Mouse (Mus musculus): ENCODE measurements around the gene Prkrip1.

Prkrip1 gene

GRCm38 (mm10) chr5:136198474-136199391 lies at the start of gene Prkrip1:
Gene Prkrip1, minus strand, starts transcription at chr5:136198963.
- ATAC-seq (ENCODE audit: low TSS enrichment) = peak; percentile 91

GRCm38 (mm10) chr5:136248441-136248840 lies 49.7 kb upstream of the Prkrip1 start:
- no peak for ATAC-seq (ENCODE audit: low TSS enrichment)

DNA sequence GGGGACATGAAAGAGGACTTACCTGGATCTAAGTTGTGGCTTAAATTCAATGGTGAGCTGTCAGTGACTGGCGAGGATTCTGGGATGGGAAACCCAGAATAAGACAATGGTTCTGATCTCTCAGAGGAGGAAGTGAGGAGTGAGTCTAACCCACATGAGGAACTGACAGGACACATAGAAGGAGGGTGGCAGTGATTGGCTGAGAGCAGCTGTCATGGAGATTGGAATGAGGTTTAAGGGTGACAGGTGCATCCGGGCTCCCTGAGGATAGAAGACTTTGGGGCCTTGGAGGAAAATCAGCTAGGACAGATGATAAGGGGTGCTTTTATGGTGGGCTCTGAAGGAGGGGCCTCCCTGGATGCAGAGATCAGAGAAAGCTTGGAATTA lies 47.7 kb upstream of the Prkrip1 start, which contains the start of gene Sh2b2:
Gene Sh2b2, minus strand, starts transcription at position 105 of the 387 bp plus-strand sequence.
- no peak for ATAC-seq (ENCODE audit: low TSS enrichment)

DNA sequence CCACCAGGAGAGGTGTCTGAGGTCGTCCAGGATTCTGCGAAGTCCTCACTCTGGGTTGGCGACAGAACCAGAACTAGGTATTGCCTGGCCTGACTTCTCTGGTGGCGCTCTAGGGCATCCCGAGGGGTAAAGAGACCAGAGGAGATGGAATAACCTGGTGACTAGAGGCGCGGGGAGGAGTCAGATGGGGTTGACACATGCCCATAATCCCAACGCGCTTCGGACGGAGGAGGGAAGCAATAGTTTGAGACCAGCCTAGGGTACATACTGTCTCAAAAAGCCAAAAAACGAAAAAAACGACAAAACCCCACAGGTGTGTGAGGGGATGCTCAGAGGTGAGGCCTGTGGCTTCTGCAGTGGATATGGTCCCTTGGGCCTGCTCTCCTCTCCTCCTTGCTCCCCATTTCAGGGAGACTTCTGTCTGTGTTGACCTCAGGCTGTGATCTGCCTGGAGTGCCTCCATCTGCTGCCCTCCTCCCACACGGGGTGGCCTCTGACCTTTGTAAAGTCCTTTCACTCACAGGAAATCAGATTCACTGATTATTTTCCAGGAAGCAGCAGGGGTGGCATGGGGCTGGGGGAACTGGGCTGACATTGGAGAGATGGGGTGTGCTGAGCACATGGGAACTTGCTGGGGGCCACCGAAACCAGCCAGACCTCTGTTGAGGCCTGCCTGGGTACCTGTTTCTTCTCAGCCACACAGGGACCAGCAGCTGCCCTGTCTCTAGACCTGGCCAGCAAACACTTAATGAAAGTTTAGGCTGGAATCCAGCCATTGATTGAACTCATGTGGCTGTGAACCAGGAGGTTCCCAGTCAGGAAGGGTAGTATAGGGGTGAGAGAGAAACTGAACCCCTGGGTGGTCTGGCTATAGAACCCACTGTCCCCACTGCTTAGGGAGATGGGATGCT lies 47.0 kb upstream of the Prkrip1 start:
- ATAC-seq (ENCODE audit: low TSS enrichment) = no peak; the same call in 1 of the 2 replicates

DNA sequence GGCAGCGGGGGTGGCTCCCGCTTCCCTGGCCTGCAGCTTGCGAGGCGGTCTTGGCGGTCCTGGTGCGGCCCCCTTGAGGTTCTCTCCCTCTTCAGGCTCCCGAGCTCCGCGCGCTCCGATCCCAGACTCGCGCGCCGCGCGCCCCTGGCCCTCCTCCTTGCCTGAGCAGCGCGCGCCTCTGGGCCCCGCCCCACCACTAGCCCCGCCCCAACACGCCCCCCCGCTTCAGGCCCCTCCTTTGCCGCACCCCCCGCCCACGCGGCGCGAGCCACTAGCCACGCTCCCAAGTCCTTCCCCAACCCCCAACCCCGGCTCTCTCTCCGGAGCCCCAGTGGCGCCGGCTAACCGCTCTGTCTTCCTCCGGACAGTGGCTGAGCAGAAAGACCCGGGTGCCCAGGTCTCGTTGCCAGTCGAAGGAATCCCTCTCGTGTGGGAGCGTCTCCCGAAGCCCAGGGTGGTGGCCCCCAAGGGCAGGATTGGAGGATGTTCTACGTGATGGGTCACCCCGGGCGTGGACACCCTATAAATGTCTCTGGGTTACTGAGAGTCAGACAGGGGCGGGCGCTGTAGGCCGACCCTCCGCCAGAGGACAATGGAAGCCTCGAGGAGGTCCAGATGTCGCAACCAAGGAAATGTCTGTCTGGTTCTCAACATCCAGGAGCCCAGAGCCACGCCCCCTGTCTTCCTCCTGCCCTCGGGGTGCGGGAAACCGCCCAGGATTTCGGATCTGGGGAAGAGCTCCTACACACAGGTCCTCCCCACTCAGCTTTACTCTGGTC lies 46.2 kb upstream of the Prkrip1 start:
- peak; percentile 79 for ATAC-seq (ENCODE audit: low TSS enrichment)

DNA sequence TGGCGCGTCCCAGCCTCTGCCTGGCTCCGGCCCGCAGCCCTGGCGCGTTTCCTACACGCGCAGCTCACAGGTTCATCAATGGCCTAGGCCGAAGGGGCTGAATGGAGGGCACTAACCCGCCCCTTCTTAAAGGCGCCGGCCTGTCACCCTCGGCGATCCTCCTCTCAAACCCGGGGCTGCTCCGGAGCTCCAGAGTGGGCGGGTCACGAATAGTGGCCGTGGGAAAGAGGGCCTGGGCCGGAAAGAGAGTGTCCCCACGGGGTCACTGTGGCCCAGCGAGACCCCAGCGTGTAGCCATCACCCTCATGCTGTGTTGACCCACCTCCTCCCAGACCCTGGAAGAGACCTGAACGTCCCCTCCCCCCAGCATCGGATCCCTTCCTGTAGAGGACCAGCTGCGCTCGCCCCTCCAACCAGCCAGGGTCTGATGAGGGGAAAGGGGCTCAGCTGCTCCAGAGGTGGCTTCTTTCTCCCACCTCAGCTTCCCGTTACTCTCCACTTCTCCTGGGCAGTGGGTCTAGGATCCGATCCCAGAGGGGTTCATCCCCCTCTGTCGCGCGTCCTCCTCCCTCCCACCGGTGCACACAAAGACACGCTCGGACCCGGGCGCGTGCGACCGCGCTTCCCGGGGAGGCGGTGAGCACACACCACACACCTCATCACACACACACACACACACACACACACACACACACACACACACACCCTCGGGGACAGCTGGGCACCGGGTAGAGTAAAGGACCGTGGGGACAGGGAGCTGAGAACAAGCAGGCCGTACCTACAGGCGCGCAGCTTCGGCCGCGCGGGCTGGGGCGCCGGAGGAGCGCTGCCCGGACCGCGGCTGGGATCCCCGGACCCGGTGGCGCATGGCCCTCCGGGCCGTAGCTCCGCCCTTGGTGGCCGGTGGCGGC lies 45.3 kb upstream of the Prkrip1 start:
- peak; percentile 63; the same call in 1 of the 2 replicates for ATAC-seq (ENCODE audit: low TSS enrichment)

GRCm38 (mm10) chr5:136241161-136241560 lies 42.4 kb upstream of the Prkrip1 start:
- ATAC-seq (ENCODE audit: low TSS enrichment) = no peak

GRCm38 (mm10) chr5:136240381-136240780 lies 41.6 kb upstream of the Prkrip1 start:
- ATAC-seq (ENCODE audit: low TSS enrichment) = no peak

DNA sequence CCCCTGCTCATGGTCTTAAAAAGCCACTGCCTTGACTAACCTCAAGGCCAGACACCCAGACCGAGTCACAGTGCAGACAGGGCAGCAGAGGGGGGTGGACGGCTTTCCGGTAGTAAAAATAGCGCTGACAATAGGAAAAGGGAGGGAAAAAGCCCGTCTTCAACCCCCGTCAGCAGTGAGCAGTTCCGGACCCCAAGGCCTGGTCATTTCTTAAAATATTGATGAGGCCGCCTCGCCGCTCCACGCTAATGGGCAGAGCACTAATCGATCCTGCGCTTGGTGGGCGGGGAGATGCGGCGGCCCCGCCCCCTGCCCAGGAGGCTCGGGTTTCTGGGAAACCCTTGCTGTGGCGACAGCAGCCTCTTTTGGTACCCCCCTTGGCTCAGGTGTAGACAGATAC lies 38.8 kb upstream of the Prkrip1 start:
- no peak for ATAC-seq (ENCODE audit: low TSS enrichment)

DNA sequence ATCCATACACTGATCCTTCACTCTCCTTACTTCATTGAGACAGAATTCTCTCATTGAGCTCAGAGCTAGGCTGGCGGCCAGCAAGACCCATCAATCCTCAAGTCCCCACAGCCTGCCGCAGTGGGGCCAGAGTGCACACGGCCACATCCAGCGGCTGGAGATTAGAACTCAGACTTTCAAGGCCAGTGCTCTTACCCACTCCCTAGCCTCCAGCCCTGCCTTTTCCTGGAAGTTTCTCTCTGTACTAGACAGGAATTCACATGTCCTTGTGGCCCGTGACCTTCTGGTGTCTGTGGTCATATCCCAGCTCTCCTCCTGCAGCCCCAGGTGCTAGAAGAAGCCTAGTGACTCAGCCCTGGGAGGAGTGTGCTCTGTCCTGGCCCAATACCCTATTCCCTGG lies 37.8 kb upstream of the Prkrip1 start:
- no peak for ATAC-seq (ENCODE audit: low TSS enrichment)

DNA sequence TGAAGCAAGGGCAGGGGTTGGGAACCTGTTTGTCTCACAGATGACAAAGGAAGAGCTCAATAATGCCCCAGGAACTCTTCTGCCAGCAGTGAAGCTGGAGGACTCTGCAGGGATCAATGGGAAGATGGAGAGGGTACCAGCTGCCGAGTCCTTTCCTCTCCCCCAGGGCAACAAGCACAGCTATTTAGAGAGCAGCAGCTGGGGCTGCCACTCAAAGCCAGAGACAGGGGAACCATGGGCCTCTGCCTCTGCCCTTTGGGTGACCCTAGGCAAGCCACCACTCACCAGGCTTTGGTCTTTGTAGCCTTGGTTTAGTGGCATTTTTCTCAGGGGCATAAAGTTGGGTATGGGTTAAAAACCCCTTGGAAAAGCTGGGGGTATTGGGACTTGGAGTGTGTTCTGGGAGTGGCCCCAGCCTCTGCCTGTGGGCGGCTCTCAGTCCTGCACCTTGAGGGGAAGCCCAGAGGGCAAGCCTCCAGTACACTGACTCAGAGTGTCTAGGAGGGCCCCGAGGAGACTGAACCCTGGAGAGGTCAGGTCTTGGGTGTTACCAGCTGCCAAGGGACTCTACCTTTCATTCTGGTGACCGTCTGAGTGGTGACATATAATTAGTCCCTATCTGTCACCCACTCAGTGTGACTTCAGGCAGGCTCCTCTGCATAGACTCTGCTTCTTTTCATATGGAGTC lies 31.7 kb upstream of the Prkrip1 start:
- ATAC-seq (ENCODE audit: low TSS enrichment) = no peak

GRCm38 (mm10) chr5:136226246-136226876 lies 27.6 kb upstream of the Prkrip1 start:
- ATAC-seq (ENCODE audit: low TSS enrichment) = no peak

DNA sequence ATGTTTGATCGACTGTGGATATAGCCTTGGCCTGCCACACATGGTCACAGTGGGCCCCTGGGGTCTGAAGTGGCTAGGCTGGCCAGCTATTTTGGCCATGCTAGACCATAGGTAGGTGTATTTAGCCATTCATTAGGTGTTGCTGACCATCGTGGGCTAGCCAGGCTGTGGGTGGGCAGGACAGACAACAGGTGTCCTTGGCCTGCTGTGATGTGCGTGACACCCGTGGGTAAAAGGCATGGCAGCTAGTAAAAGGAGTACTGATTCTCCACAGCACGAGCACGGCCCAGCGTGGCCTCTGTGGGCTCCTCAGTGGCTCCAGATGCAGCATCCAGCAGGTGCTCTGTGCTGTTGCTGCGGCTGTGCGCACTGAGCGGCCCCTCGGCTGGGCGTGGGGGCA lies 19.8 kb upstream of the Prkrip1 start:
- no peak for ATAC-seq (ENCODE audit: low TSS enrichment)

DNA sequence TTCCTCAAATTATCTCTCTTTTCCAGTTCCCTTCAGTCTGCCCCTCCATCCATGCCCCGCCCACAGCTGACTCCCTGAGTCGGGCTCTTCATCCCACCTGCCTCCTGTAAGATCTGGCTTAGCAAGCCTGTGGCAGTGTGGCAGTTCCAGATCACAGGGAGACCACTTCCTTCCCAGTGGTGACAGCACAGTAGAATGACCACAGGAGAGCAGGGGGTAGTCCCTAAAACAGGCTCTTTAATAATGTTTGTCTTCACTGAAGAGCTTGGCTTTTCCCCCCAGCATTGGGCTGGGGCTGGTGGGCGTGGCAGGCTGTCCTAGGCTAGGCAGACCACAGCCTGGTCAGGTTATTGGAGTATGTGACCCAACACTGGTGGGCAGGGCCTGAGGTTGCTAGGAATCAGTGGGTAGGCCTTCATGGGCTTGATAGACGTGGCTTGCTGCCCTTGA lies 19.2 kb upstream of the Prkrip1 start:
- no peak for ATAC-seq (ENCODE audit: low TSS enrichment)

DNA sequence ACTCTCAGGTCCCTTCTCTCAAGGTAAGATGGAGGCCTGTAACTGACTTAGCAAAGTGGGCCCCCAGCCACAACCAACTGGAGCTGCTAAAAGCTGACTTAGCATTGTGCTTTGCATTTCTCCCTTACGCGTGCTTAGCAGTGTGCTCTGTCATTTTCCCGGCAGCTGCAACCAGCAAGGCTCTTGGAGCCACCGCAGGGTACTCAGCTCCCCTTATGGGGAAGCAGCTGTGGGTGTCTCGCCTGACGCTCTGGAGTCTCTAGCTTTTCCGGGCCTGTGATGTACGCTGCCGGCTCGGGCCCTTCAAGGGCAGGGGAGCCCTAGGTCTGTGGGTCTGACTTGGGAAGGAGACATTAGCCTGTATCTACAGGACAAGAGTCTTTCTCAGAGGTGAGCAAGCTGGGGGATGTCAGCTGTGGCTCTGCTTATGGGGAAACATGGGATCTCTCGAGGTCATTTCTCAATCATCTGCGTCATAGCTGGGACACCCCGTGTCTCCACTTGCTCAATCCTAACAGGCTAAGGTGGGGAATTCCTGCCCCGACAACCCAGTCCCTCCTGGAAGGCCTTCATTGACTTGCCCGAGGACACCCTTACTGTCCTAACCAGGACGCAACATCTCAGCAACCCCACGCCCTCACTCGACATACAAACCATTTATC lies 18.4 kb upstream of the Prkrip1 start:
- 0 out of 2 replicates have a peak, but pooled peaks have one; percentile 9 for ATAC-seq (ENCODE audit: low TSS enrichment)

DNA sequence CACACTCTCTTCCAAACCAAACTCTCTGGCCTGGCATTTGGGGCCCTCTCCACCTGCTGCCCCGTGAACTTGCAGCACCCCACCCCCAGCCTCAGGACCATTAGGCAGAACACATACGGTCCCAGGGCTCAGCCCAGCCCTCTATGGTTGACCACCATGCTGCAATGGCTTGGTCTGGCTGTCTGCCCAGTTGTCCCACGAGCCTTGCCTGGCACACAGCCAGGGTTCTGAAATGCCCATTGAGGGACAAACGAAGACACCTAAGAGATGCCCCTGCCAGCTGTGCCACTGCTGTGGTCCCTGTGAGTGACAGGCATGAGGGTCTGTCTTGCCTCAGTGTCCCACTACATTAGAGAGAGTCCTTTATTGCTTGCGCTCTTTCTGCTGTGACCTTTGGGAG lies 17.2 kb upstream of the Prkrip1 start:
- ATAC-seq (ENCODE audit: low TSS enrichment) = no peak

GRCm38 (mm10) chr5:136215211-136215610 lies 16.4 kb upstream of the Prkrip1 start:
- no peak for ATAC-seq (ENCODE audit: low TSS enrichment)

DNA sequence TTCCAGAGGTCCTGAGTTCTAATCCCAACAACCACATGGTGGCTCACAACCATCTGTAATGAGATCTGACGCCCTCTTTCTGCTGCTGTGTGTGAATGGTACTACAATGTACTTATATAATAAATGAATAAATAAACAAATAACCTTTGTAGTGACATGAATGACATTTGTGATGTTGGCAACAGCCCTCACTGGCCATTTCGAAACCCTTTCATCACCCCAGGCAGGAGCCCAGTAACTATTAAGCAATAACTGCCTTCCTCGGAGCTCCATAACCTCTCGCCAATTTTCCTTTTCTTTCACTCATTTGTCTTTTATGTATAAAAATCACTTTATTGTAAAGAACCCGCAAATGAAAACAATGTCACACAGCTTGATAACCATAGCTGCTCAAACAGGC lies 15.0 kb upstream of the Prkrip1 start:
- ATAC-seq (ENCODE audit: low TSS enrichment) = no peak

DNA sequence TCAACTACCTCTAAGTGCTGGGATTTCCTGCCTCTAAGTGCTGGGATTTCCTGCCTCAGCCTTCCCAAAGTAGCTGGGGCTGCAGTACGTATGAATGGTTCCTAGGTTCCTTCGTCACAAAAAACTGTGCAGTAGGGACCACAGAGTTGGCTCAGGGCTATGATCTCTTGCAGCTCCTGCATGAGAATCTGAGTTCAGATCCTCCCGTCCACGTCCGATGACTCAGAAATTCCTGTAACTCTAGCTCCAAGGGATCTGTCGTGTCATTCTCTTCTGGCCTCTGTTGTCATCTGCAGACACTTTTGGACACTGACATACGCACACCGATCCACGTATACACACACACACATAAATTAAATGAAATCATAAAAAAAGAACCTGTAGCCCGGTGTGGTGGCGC lies 14.0 kb upstream of the Prkrip1 start:
- no peak for ATAC-seq (ENCODE audit: low TSS enrichment)

Data from frontal cortex, adult (tissue).